Mouse (Mus musculus) intestine, embryonic 16.5 days (tissue): Measurements from ENCODE around the gene Ctu1. TPM values are rescaled to one million over a fixed set of nuclear protein-coding genes. Genes with fewer than 3 reads are reported as not detected.
A peak's percentile ranks its signal among the peaks of the same experiment; 100 is the strongest.

ENCODE experiments used
- ATAC-seq: fragments of 200-750 bp; cut with Nextera tagmentation; 2 replicates; pipeline ENCODE4 v1.8.0; 2017; ENCODE audit warnings: moderate TSS enrichment, moderate library complexity
- H3K27ac ChIP-seq: fragments of 300-500 bp; sonication (generic); 2 replicates; pipeline ENCODE4 v1.5.1; 2014; ENCODE audit warnings: mild to moderate bottlenecking, low read length
- H3K27me3 ChIP-seq: fragments of 300-500 bp; sonication (generic); replicated peaks from 2 replicates; pipeline ENCODE4 v1.6.1; 2014; ENCODE audit warnings: low read length, control low read depth, mixed read lengths; ENCODE audit not compliant: control insufficient read depth, insufficient read depth
- H3K36me3 ChIP-seq: fragments of 300-500 bp; sonication (generic); 2 replicates; pipeline ENCODE4 v1.6.1; 2014; ENCODE audit warnings: low read length, control low read depth; ENCODE audit not compliant: control insufficient read depth, insufficient read depth
- H3K4me1 ChIP-seq: fragments of 300-500 bp; sonication (generic); 2 replicates; pipeline ENCODE4 v1.6.1; 2014; ENCODE audit warnings: low read length, control low read depth, mixed read lengths; ENCODE audit not compliant: control insufficient read depth, insufficient read depth
- H3K4me2 ChIP-seq: fragments of 300-500 bp; sonication (generic); 2 replicates; pipeline ENCODE4 v1.6.1; 2014; ENCODE audit warnings: low read depth, low read length, control low read depth
- H3K4me3 ChIP-seq: fragments of 300-500 bp; sonication (generic); 2 replicates; pipeline ENCODE4 v1.5.1; 2014; ENCODE audit warnings: mild to moderate bottlenecking, low read length
- H3K9ac ChIP-seq: fragments of 300-500 bp; sonication (generic); 2 replicates; pipeline ENCODE4 v1.6.1; 2014; ENCODE audit warnings: low read depth, low read length
- H3K9me3 ChIP-seq: fragments of 300-500 bp; sonication (generic); 2 replicates; pipeline ENCODE4 v1.6.1; 2016; ENCODE audit warnings: low read length, control low read depth; ENCODE audit not compliant: control insufficient read depth
- WGBS: fragments of 180-500 bp; shearing (Covaris S2); extraction: QIAGEN DNeasy Blood & Tissue Kit; methylation state at CpG from one replicate; pipeline ENCODE4 v1.1.7; 2014; 5-methylcytosine and 5-hydroxymethylcytosine counted together
- polyA plus RNA-seq: library from polyadenylated mRNA; unstranded; fragments of >200 nt; fragmentation: Nextera tagmentation; extraction: Ambion mirVana; gene quantifications from 2 replicates; pipeline ENCODE4 v1.2.1, GENCODE M21; 2015

Gene Ctu1
- 11.2 and 11.7 TPM in 2 replicates for polyA plus RNA-seq

GRCm38 (mm10) chr7:43671809-43672580 lies at the start of gene Ctu1:
Gene Ctu1 (plus strand): TSS chr7:43672016.
- peaks cover 21% of the 10 kb centered on the region for H3K36me3 ChIP-seq
- peak within 1 kb of the TSS; percentile 82 for H3K9ac ChIP-seq
- no peaks in the 10 kb centered on the region for H3K27me3 ChIP-seq
- H3K4me3 ChIP-seq: peak within 1 kb of the TSS; percentile 78
- ATAC-seq: peak; percentile 94
- H3K27ac ChIP-seq: peak within 1 kb of the TSS; percentile 68
- peak within 1 kb of the TSS; percentile 69 for H3K4me2 ChIP-seq
- peaks cover 8% of the 10 kb centered on the region for H3K4me1 ChIP-seq
- H3K9me3 ChIP-seq: peaks cover 7% of the 10 kb centered on the region; the same call in 1 of the 2 replicates
- 1% methylated on average over 26 of the region's 26 CpGs for WGBS

- no peaks in the 10 kb centered on the region for H3K4me1 ChIP-seq
- no peaks in the 10 kb centered on the region for H3K9me3 ChIP-seq
- no peaks in the 10 kb centered on the region for H3K36me3 ChIP-seq
- 81% methylated on average over 7 of the region's 7 CpGs for WGBS
- no peaks in the 10 kb centered on the region for H3K27me3 ChIP-seq
- ATAC-seq: no peak
- no peak overlapping the region for H3K9ac ChIP-seq
- H3K4me3 ChIP-seq: no peak overlapping the region
- no peak overlapping the region for H3K4me2 ChIP-seq
- H3K27ac ChIP-seq: no peak overlapping the region
Observed at GRCm38 (mm10) chr7:43622927-43623326, 48.9 kb upstream of the Ctu1 start.

GRCm38 (mm10) chr7:43623819-43624218 lies 48.0 kb upstream of the Ctu1 start:
- Histone ChIP-seq H3K36me3 (no peaks in the 10 kb centered on the region), H3K9me3 (no peaks in the 10 kb centered on the region), H3K9ac (no peak overlapping the region), H3K4me3 (no peak overlapping the region), H3K27me3 (no peaks in the 10 kb centered on the region), H3K27ac (no peak overlapping the region), H3K4me1 (no peaks in the 10 kb centered on the region), H3K4me2 (no peak overlapping the region)
- no peak for ATAC-seq
- 23% methylated on average over 10 of the region's 10 CpGs for WGBS

- no peaks in the 10 kb centered on the region for H3K36me3 ChIP-seq
- H3K27ac ChIP-seq: no peak overlapping the region
- H3K9me3 ChIP-seq: no peaks in the 10 kb centered on the region
- no peak overlapping the region for H3K4me3 ChIP-seq
- no peak overlapping the region for H3K9ac ChIP-seq
- H3K27me3 ChIP-seq: no peaks in the 10 kb centered on the region
- no peak for ATAC-seq
- H3K4me1 ChIP-seq: no peaks in the 10 kb centered on the region
- WGBS: 67% methylated on average over 2 of the region's 3 CpGs
- H3K4me2 ChIP-seq: no peak overlapping the region
Observed at GRCm38 (mm10) chr7:43625065-43625464, 46.8 kb upstream of the Ctu1 start.

- WGBS: 79% methylated on average over 8 of the region's 8 CpGs
Observed at GRCm38 (mm10) chr7:43625794-43626422, 45.9 kb upstream of the Ctu1 start.

GRCm38 (mm10) chr7:43633940-43634339 lies 37.9 kb upstream of the Ctu1 start:
- no peak overlapping the region for H3K9ac ChIP-seq
- peaks cover 6% of the 10 kb centered on the region; the same call in 1 of the 2 replicates for H3K4me1 ChIP-seq
- no peak overlapping the region for H3K27ac ChIP-seq
- no peaks in the 10 kb centered on the region for H3K27me3 ChIP-seq
- H3K9me3 ChIP-seq: no peaks in the 10 kb centered on the region
- H3K36me3 ChIP-seq: no peaks in the 10 kb centered on the region
- WGBS: 45% methylated on average over 4 of the region's 4 CpGs
- no peak overlapping the region for H3K4me2 ChIP-seq
- no peak overlapping the region for H3K4me3 ChIP-seq
- peak; percentile 62 for ATAC-seq

More at GRCm38 (mm10) chr7:43625794-43626422, 45.9 kb upstream of the Ctu1 start:
- H3K4me3 ChIP-seq: no peak overlapping the region
- no peaks in the 10 kb centered on the region for H3K27me3 ChIP-seq
- H3K4me1 ChIP-seq: no peaks in the 10 kb centered on the region
- H3K36me3 ChIP-seq: no peaks in the 10 kb centered on the region
- ATAC-seq: no peak
- H3K4me2 ChIP-seq: no peak overlapping the region
- no peak overlapping the region for H3K27ac ChIP-seq
- H3K9ac ChIP-seq: no peak overlapping the region
- no peaks in the 10 kb centered on the region for H3K9me3 ChIP-seq

DNA sequence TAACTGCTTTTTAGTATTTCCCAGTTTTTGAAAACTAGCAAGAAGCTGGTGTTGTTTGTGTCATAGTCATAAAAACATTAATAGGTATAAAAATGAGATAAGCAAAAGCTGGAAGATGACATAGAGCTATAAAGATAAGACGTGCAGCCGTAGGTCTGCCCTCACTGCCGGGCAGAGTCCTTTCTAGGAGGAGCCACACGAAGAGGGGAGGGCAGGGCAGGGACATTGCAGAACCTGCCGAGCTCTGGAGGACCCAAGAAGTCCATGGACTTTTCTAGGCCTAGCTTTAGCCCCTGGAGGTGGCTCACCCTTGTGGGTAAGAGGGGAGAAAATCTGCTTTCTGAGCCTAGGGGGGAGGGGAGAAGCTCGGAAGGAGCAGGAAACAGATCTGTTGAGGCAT lies 37.3 kb upstream of the Ctu1 start, which contains the start of gene Ceacam18:
Ceacam18 (plus strand) TSS at position 208 of the 400 bp plus-strand sequence.
- no peaks in the 10 kb centered on the region for H3K9me3 ChIP-seq
- peak within 1 kb of the TSS; percentile 49; the same call in 1 of the 2 replicates for H3K27ac ChIP-seq
- ATAC-seq: peak; percentile 97
- H3K4me2 ChIP-seq: 0 out of 2 replicates have a peak within 1 kb of the TSS, but pooled peaks have one; percentile 15
- peak within 1 kb of the TSS; percentile 25; the same call in 1 of the 2 replicates for H3K4me3 ChIP-seq
- 43% methylated on average over 6 of the region's 6 CpGs for WGBS
- H3K9ac ChIP-seq: no peak within 1 kb of the TSS
- no peaks in the 10 kb centered on the region for H3K27me3 ChIP-seq
- H3K36me3 ChIP-seq: no peaks in the 10 kb centered on the region
- peaks cover 6% of the 10 kb centered on the region; the same call in 1 of the 2 replicates for H3K4me1 ChIP-seq

- no peaks in the 10 kb centered on the region for H3K27me3 ChIP-seq
- H3K36me3 ChIP-seq: no peaks in the 10 kb centered on the region
- ATAC-seq: peak; percentile 10; the same call in 1 of the 2 replicates
- no peak overlapping the region for H3K27ac ChIP-seq
- H3K4me3 ChIP-seq: no peak overlapping the region
- H3K9ac ChIP-seq: no peak overlapping the region
- 73% methylated on average over 2 of the region's 2 CpGs for WGBS
- H3K9me3 ChIP-seq: no peaks in the 10 kb centered on the region
- peaks cover 6% of the 10 kb centered on the region; the same call in 1 of the 2 replicates for H3K4me1 ChIP-seq
- H3K4me2 ChIP-seq: no peak overlapping the region
Observed at GRCm38 (mm10) chr7:43636194-43636593, 35.6 kb upstream of the Ctu1 start.

GRCm38 (mm10) chr7:43637118-43637517 lies 34.7 kb upstream of the Ctu1 start:
- no peaks in the 10 kb centered on the region for H3K36me3 ChIP-seq
- H3K4me2 ChIP-seq: no peak overlapping the region
- H3K9me3 ChIP-seq: no peaks in the 10 kb centered on the region
- no peak for ATAC-seq
- H3K4me3 ChIP-seq: no peak overlapping the region
- 84% methylated on average over 1 of the region's 1 CpGs for WGBS
- H3K27ac ChIP-seq: no peak overlapping the region
- no peak overlapping the region for H3K9ac ChIP-seq
- H3K27me3 ChIP-seq: no peaks in the 10 kb centered on the region
- peaks cover 6% of the 10 kb centered on the region; the same call in 1 of the 2 replicates for H3K4me1 ChIP-seq
